Mouse (Mus musculus): ENCODE data around the gene Lipk. TPM values are rescaled to one million over a fixed set of nuclear protein-coding genes. Genes with fewer than 3 reads are reported as not detected.

Lipk gene
- polyA plus RNA-seq, 1 experiment from 2014 or later = not detected

Small RNA genes lying within 50 kb of the gene (microRNA-seq; reads per million reads assigned to microRNA genes)
- gene Gm23334 = not detected

Other genes with a start within 250 kb of the Lipk start
- gene Lipo3, start 246.3 kb upstream of the Lipk start, polyA plus RNA-seq (2015; fragmentation: Nextera tagmentation; extraction: Ambion mirVana) = 2.9 and 3.3 TPM in 2 replicates
- not detected in 2 replicates for gene Lipo1, start 220.8 kb upstream of the Lipk start, polyA plus RNA-seq (2015; fragmentation: Nextera tagmentation; extraction: Ambion mirVana)
- not detected in 2 replicates for gene Lipf, start 47.1 kb upstream of the Lipk start, polyA plus RNA-seq (2015; fragmentation: Nextera tagmentation; extraction: Ambion mirVana)
- gene Lipn, start 59.1 kb downstream of the Lipk start, polyA plus RNA-seq (2015; fragmentation: Nextera tagmentation; extraction: Ambion mirVana) = not detected in 2 replicates
- gene Lipm, start 92.6 kb downstream of the Lipk start, polyA plus RNA-seq (2015; fragmentation: Nextera tagmentation; extraction: Ambion mirVana) = not detected in 2 replicates
- gene Ankrd22, start 157.8 kb downstream of the Lipk start, polyA plus RNA-seq (2015; fragmentation: Nextera tagmentation; extraction: Ambion mirVana) = 0.52 and 0.63 TPM in 2 replicates
- gene Stambpl1, start 183.9 kb downstream of the Lipk start, polyA plus RNA-seq (2015; fragmentation: Nextera tagmentation; extraction: Ambion mirVana) = 6.2 TPM in 2 replicates
- gene Acta2, start 247.3 kb downstream of the Lipk start, polyA plus RNA-seq (2015; fragmentation: Nextera tagmentation; extraction: Ambion mirVana) = 18.4 and 28.0 TPM in 2 replicates

Measured in liver, embryonic 16.5 days (tissue).